Mouse (Mus musculus): ENCODE results near the gene Klhl26. TPM values are rescaled to one million over a fixed set of nuclear protein-coding genes. Genes with fewer than 3 reads are reported as not detected.

Klhl26 gene
- polyA plus RNA-seq, 1 experiment from 2014 or later, result 19.5 TPM

DNA sequence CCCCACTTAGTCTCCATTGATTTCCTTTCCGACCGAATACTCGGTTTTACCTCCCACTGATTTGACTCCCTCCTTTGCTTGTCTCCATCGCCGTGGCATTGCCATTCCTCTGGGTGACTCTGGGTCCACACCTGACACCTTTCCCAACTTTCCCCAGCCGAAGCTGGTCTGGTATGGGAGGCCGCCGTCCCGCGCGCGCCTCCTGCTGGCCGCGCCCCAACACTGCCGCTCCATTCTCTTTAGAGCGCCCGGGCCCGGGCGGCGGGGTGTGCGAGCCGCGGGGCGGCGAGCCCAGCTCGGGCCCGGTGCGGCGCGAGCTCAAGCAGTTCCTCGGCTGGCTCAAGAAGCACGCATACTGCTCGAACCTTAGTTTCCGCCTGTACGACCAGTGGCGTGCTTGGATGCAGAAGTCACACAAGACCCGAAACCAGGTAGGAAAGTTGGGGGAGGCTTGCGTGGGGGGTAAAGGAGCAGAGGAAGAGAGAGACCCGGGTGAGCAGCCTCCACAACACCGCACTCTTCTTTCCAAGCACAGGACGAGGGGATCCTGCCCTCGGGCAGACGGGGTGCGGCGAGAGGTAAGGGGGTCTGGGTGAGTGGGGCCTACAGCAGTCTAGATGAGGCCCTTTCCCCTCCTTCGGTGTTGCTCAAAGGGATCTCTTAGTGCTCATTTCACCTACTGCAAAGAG lies 26.4 kb upstream of the Klhl26 start:
- Histone ChIP-seq H3K4me1 (replicated peaks; ENCODE audit: control insufficient read depth, insufficient read depth, low read length) (peaks cover 19% of the 10 kb centered on the region), H3K27me3 (replicated peaks; ENCODE audit: control insufficient read depth, insufficient read depth, low read length) (peaks cover 56% of the 10 kb centered on the region), H3K4me3 (ENCODE audit: low read depth, low read length) (no peak overlapping the region), H3K27ac (ENCODE audit: low read depth) (no peak overlapping the region), H3K36me3 (ENCODE audit: control insufficient read depth, insufficient read depth, low read length) (peaks cover 18% of the 10 kb centered on the region), H3K4me2 (ENCODE audit: low read length) (no peak overlapping the region; the same call in 1 of the 2 replicates), H3K9me3 (ENCODE audit: control insufficient read depth, low read length) (no peaks in the 10 kb centered on the region), H3K9ac (ENCODE audit: low read length) (no peak overlapping the region)
- peak; percentile 89 for DNase-seq (ENCODE audit: low spot score)
- WGBS, result 14% methylated on average over 46 of the region's 46 CpGs
- no peak; the same call in 1 of the 2 replicates for ATAC-seq (replicated peaks; ENCODE audit: low FRiP score, low TSS enrichment, low read depth)

DNA sequence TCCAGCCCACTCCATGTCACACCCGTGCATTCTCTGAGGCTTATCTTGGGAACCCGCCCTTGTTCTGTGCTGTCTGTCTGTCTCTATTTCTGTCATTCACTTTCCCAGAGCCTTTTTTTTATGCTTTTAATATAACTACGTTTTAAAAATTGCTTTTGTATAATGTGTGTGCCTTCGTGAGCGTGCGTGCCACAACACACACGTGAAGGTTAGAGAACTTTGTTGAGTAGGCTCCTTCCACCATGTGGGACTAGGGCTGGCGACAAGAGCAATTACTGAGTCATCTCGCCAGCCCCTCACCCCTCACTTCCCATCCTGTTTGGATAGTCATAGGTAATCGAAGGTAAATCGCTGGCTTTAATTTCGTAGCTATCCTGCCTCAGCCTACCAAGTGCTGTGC lies 25.8 kb upstream of the Klhl26 start:
- Histone ChIP-seq H3K27me3 (replicated peaks; ENCODE audit: control insufficient read depth, insufficient read depth, low read length) (peaks cover 63% of the 10 kb centered on the region), H3K4me2 (ENCODE audit: low read length) (peak overlapping the region; percentile 27; the same call in 1 of the 2 replicates), H3K9me3 (ENCODE audit: control insufficient read depth, low read length) (no peaks in the 10 kb centered on the region)

DNA sequence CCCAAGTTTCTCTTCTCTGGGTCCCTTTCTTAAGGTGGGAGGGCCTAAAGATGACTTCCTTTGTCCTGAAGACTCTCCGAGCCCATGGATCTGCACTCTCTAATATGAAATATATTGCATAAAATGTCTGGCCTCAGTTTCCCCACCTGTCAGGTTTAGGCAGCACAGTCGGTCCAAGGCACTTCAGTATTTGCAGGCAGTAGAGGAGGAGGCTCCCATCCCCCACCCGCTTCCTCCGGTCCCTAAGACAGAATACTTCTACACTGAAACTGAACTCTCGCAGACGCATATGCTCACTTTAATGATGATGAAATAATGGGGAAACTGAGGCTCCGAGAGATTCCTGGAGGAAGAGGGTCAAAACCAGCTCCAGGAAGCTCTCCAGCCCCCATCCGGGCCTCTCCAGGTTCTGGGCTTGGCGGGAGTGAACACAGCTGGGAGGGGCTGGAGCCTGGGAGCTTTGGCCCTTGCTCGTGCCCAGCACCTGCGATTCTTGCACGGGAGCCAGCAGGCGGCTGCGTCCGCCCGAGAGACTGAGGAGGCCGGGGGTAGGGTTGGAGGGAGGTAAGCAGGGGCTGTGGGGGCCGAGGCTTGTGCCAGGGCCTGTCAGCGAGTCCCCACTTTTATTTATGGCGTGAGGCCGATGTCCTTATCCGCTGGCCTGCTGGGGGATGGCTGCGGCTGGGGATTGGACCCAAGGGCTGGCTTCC lies 25.2 kb upstream of the Klhl26 start:
- Histone ChIP-seq H3K36me3 (ENCODE audit: control insufficient read depth, insufficient read depth, low read length) (peaks cover 6% of the 10 kb centered on the region; the same call in 1 of the 2 replicates), H3K27ac (ENCODE audit: low read depth) (no peak overlapping the region), H3K4me3 (ENCODE audit: low read depth, low read length) (no peak overlapping the region), H3K4me1 (replicated peaks; ENCODE audit: control insufficient read depth, insufficient read depth, low read length) (peaks cover 19% of the 10 kb centered on the region), H3K27me3 (replicated peaks; ENCODE audit: control insufficient read depth, insufficient read depth, low read length) (peaks cover 68% of the 10 kb centered on the region), H3K9me3 (ENCODE audit: control insufficient read depth, low read length) (no peaks in the 10 kb centered on the region), H3K4me2 (ENCODE audit: low read length) (peak overlapping the region; percentile 27), H3K9ac (ENCODE audit: low read length) (no peak overlapping the region)
- WGBS, result 16% methylated on average over 23 of the region's 23 CpGs
- ATAC-seq (replicated peaks; ENCODE audit: low FRiP score, low TSS enrichment, low read depth), result no peak
- DNase-seq (ENCODE audit: low spot score), result no peak

More for the DNA sequence above, 25.8 kb upstream of the Klhl26 start:
- DNase-seq (ENCODE audit: low spot score), result no peak
- peaks cover 11% of the 10 kb centered on the region for H3K36me3 ChIP-seq (ENCODE audit: control insufficient read depth, insufficient read depth, low read length)
- no peak overlapping the region for H3K9ac ChIP-seq (ENCODE audit: low read length)
- WGBS, result 30% methylated on average over 12 of the region's 12 CpGs
- no peak overlapping the region for H3K4me3 ChIP-seq (ENCODE audit: low read depth, low read length)
- H3K4me1 ChIP-seq (replicated peaks; ENCODE audit: control insufficient read depth, insufficient read depth, low read length), result peaks cover 19% of the 10 kb centered on the region
- H3K27ac ChIP-seq (ENCODE audit: low read depth), result no peak overlapping the region
- no peak for ATAC-seq (replicated peaks; ENCODE audit: low FRiP score, low TSS enrichment, low read depth)

DNA sequence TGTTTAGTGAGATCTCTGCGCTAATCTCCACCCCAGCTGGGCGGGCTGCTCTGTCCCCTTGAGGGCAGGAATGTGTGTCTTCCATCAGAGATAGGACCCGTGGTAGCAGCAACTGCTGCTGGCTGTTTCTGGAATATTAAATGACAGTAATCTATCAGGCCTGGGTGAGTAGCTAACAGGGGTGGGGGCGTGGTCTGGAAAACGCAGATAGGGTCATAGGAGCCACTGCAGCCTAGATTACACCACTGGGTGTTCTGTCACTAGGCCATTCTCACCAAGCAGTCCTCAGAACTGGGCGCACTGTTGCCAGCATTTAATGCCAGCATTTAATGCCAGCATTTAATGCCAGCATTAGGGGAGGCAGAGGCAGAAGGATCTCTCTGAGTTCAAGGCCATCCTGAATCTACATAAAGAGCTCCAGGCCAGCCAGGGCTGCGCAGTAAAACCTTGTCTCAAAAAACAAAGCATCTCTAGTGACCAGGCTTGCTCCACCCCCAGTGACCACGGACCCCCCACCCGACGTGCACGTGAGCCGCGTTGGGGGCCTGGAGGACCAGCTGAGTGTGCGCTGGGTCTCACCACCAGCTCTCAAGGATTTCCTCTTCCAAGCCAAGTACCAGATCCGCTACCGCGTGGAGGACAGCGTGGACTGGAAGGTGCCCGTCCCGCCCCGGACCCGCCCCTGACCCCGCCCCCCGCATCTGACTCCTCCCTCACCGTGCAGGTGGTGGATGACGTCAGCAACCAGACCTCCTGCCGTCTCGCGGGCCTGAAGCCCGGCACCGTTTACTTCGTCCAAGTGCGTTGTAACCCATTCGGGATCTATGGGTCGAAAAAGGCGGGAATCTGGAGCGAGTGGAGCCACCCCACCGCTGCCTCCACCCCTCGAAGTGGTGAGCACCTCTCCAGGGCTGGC lies 23.9 kb upstream of the Klhl26 start:
- DNase-seq (ENCODE audit: low spot score), result no peak
- peak overlapping the region; percentile 6; the same call in 1 of the 2 replicates for H3K4me3 ChIP-seq (ENCODE audit: low read depth, low read length)

DNA sequence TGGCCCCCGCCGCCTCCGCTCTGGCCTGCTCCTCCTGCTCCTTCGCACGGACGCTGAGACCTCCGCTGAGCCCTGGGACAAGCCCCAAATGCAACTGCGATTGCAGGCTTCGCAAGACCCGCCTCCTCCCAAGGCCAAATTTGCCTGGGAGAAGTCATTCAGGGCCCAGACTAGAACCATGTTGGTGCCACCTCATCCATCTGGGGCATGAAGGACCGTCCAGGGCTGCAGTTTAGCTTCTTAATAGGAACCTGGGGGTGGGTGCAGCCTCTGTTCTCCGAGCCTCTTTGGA lies 18.9 kb upstream of the Klhl26 start:
- H3K9me3 ChIP-seq (ENCODE audit: control insufficient read depth, low read length), result no peaks in the 10 kb centered on the region
- H3K27ac ChIP-seq (ENCODE audit: low read depth), result no peak overlapping the region
- H3K27me3 ChIP-seq (replicated peaks; ENCODE audit: control insufficient read depth, insufficient read depth, low read length), result peaks cover 99% of the 10 kb centered on the region
- no peak overlapping the region for H3K4me3 ChIP-seq (ENCODE audit: low read depth, low read length)
- ATAC-seq (replicated peaks; ENCODE audit: low FRiP score, low TSS enrichment, low read depth), result no peak
- H3K4me1 ChIP-seq (replicated peaks; ENCODE audit: control insufficient read depth, insufficient read depth, low read length), result peaks cover 10% of the 10 kb centered on the region
- no peak overlapping the region for H3K9ac ChIP-seq (ENCODE audit: low read length)
- no peak overlapping the region for H3K4me2 ChIP-seq (ENCODE audit: low read length)
- 5% methylated on average over 12 of the region's 12 CpGs for WGBS
- DNase-seq (ENCODE audit: low spot score), result no peak
- H3K36me3 ChIP-seq (ENCODE audit: control insufficient read depth, insufficient read depth, low read length), result no peaks in the 10 kb centered on the region

More for the DNA sequence above, 23.9 kb upstream of the Klhl26 start:
- 8% methylated on average over 39 of the region's 39 CpGs for WGBS
- Histone ChIP-seq H3K4me1 (replicated peaks; ENCODE audit: control insufficient read depth, insufficient read depth, low read length) (peaks cover 14% of the 10 kb centered on the region), H3K4me2 (ENCODE audit: low read length) (peak overlapping the region; percentile 22), H3K36me3 (ENCODE audit: control insufficient read depth, insufficient read depth, low read length) (0 out of 2 replicates have a peak, but pooled peaks cover 4% of the 10 kb centered on the region), H3K9ac (ENCODE audit: low read length) (no peak overlapping the region), H3K9me3 (ENCODE audit: control insufficient read depth, low read length) (no peaks in the 10 kb centered on the region), H3K27me3 (replicated peaks; ENCODE audit: control insufficient read depth, insufficient read depth, low read length) (peaks cover 82% of the 10 kb centered on the region), H3K27ac (ENCODE audit: low read depth) (no peak overlapping the region)
- ATAC-seq (replicated peaks; ENCODE audit: low FRiP score, low TSS enrichment, low read depth), result peak; percentile 2; the same call in 1 of the 2 replicates

DNA sequence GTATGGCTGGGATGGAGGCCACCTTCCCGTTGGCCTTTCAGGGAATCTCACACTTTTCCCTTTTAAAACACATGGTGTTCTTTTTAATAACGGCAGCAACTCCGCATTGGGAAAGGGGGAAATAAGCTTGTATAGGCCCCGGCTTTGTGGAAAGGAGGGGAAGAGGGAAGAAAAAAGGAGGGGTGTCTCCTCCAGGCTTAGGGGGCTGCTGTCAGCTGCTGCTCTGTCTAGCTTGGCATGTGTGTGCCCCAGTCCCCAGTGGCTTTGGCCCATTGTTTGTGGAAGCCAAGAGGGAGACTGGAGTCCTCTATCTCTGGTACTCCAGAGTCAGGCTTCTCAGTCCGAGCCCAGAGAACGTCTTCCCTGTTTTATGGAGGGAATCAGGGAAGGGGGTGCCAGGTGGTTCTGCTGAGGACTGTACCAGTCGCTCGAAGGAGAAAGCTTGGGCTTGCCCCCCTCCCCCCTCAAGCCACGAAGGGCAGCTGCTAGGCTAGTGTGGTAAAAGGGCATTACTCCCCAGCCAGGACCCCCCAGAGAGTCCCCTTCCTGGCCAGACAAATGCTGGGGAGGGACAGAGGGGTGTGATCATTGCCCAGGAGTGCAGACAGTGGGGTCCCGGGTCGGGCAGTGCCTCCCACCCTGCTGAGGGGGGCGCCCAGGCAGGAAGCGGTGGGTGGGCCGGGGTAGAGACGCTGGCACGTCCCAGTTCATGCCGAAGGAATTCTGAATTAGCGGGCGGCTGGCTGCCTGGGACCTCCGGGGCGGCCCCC lies 18.4 kb upstream of the Klhl26 start:
- Histone ChIP-seq H3K27ac (ENCODE audit: low read depth) (no peak overlapping the region), H3K4me3 (ENCODE audit: low read depth, low read length) (no peak overlapping the region), H3K4me1 (replicated peaks; ENCODE audit: control insufficient read depth, insufficient read depth, low read length) (peaks cover 11% of the 10 kb centered on the region), H3K36me3 (ENCODE audit: control insufficient read depth, insufficient read depth, low read length) (no peaks in the 10 kb centered on the region), H3K9ac (ENCODE audit: low read length) (no peak overlapping the region), H3K4me2 (ENCODE audit: low read length) (no peak overlapping the region), H3K9me3 (ENCODE audit: control insufficient read depth, low read length) (no peaks in the 10 kb centered on the region), H3K27me3 (replicated peaks; ENCODE audit: control insufficient read depth, insufficient read depth, low read length) (peaks cover 99% of the 10 kb centered on the region)
- DNase-seq (ENCODE audit: low spot score), result no peak
- ATAC-seq (replicated peaks; ENCODE audit: low FRiP score, low TSS enrichment, low read depth), result no peak
- WGBS, result 2% methylated on average over 21 of the region's 21 CpGs

DNA sequence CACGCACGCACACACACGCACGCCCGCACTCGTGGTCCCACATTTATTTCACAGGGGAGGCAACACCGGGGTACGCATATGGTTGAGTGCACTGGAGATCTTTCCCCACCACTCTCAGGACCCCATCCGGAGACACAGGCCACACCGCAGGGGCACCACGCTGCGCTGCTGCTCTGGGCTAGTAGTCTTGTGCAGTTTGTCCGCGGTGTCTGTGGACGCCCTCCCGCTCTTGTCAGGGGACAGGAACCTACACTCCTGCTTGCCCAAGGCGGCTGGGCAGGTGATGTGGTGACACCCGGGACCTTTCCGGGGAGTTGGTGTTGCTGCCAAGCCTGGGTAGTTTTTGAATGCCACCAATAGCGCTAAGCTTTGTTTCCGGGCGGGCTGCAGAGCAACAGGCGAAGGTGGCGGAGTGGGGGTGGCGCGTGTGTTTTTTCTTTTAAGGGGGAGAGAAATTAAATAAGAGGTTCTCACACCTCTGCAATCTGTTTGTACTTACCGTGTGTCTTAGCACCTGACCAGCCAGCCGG lies 17.7 kb upstream of the Klhl26 start:
- DNase-seq (ENCODE audit: low spot score) (no peak), ATAC-seq (replicated peaks; ENCODE audit: low FRiP score, low TSS enrichment, low read depth) (no peak)
- Histone ChIP-seq H3K36me3 (ENCODE audit: control insufficient read depth, insufficient read depth, low read length) (no peaks in the 10 kb centered on the region), H3K27me3 (replicated peaks; ENCODE audit: control insufficient read depth, insufficient read depth, low read length) (peaks cover 99% of the 10 kb centered on the region), H3K4me2 (ENCODE audit: low read length) (no peak overlapping the region), H3K4me3 (ENCODE audit: low read depth, low read length) (no peak overlapping the region), H3K27ac (ENCODE audit: low read depth) (no peak overlapping the region), H3K9ac (ENCODE audit: low read length) (no peak overlapping the region), H3K9me3 (ENCODE audit: control insufficient read depth, low read length) (no peaks in the 10 kb centered on the region), H3K4me1 (replicated peaks; ENCODE audit: control insufficient read depth, insufficient read depth, low read length) (peaks cover 18% of the 10 kb centered on the region)
- 2% methylated on average over 28 of the region's 28 CpGs for WGBS

Data from intestine, embryonic 14.5 days (tissue).